ENCODE assay signal across 16 mouse cellular contexts in genomic region chr17:83093862-83094261, GRCm38 (mm10).
"Had no signal": no experiment of that assay in that cellular context is flagged by ENCODE, and none has a peak within 500 bp of the region (broad histone marks: within the 10 kb centered on the region; RNA-seq: fewer than 3 reads in every experiment).

No protein-coding gene starts in this region.

- H3K4me1 ChIP-seq: stomach, embryonic 15.5 days had no signal

- H3K9ac ChIP-seq: neural tube, embryonic 13.5 days; neural tube, embryonic 15.5 days; stomach, embryonic 15.5 days had no signal

- H3K4me2 ChIP-seq: neural tube, embryonic 13.5 days; neural tube, embryonic 15.5 days; stomach, embryonic 15.5 days had no signal

- DNase-seq: retina, postnatal 1 day; right cerebral cortex, adult 18-20 months; right cerebral cortex, postnatal 14 days; right cerebral cortex, postnatal 25 days; right cerebral cortex, postnatal 4 days; spleen, adult 18-20 months; thymus, adult 18-20 months; thymus, adult 2 months; thymus, postnatal 14 days; thymus, postnatal 25 days; thymus, postnatal 36 days; thymus, postnatal 4 days had no signal

- H3K9me3 ChIP-seq: neural tube, embryonic 13.5 days; neural tube, embryonic 15.5 days; stomach, embryonic 15.5 days had no signal

- H3K27ac ChIP-seq: neural tube, embryonic 13.5 days; neural tube, embryonic 15.5 days; stomach, embryonic 15.5 days; stomach, postnatal 0 days had no signal

- H3K27me3 ChIP-seq: neural tube, embryonic 13.5 days; neural tube, embryonic 15.5 days; stomach, embryonic 15.5 days had no signal

- H3K36me3 ChIP-seq: neural tube, embryonic 13.5 days; neural tube, embryonic 15.5 days; stomach, embryonic 15.5 days had no signal

- H3K4me3 ChIP-seq: neural tube, embryonic 13.5 days; neural tube, embryonic 15.5 days; stomach, embryonic 15.5 days had no signal
